Mouse (Mus musculus) testis, adult 2 months (tissue): ENCODE data around the gene Specc1.

ENCODE experiments used
- CTCF ChIP-seq: fragments of 200-500 bp; IDR thresholded peaks from 2 replicates; pipeline ENCODE4 v1.5.1; 2012; ENCODE audit warnings: low read depth, mild to moderate bottlenecking, inconsistent platforms, low read length, moderate library complexity; ENCODE audit not compliant: control insufficient read depth, insufficient read depth, insufficient replicate concordance
- POLR2A ChIP-seq: fragments of 200-500 bp; IDR thresholded peaks from 2 replicates; pipeline ENCODE4 v1.6.1; 2012; ENCODE audit warnings: low read depth, mild to moderate bottlenecking, inconsistent platforms, low read length, moderate library complexity; ENCODE audit not compliant: control insufficient read depth

DNA sequence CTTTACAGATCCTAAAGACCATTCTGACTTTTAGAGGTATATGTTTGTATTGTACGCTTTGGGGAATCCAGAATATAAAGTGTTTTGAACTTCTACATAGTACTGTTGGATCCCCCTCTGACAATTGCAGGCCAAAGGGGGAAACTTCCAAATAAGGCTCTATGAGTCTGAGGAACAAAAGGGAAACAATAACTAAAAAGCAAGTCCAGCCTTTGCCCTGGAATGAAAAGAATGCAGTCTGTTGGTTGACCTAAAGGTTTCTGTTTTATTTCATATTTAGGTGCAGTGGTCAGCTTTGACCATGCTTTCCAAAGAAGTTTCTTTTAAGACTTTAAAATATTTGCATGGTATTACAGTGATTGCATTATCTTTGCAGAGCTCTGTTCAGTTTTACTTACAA, 130.5 kb downstream of the Specc1 start:
- TF ChIP-seq CTCF = no peak
- no peak for TF ChIP-seq POLR2A
